Mouse (Mus musculus): ENCODE results near the gene Ccr9. TPM values are rescaled to one million over a fixed set of nuclear protein-coding genes. Genes with fewer than 3 reads are reported as not detected.

The Ccr9 gene
- polyA plus RNA-seq (2015; fragmentation: Nextera tagmentation; extraction: Ambion mirVana): 0.08 and 0.12 TPM in 2 replicates

- 0 out of 2 replicates have a peak within 1 kb of the TSS, but pooled peaks have one; percentile 36 for H3K9ac ChIP-seq
- peaks cover 79% of the 10 kb centered on the region for H3K27me3 ChIP-seq
- no peaks in the 10 kb centered on the region for H3K9me3 ChIP-seq (replicated peaks)
- H3K27ac ChIP-seq: no peak within 1 kb of the TSS
- H3K4me2 ChIP-seq: peak within 1 kb of the TSS; percentile 87
- H3K4me1 ChIP-seq: peaks cover 12% of the 10 kb centered on the region
- peak within 1 kb of the TSS; percentile 49 for H3K4me3 ChIP-seq (replicated peaks)
- H3K36me3 ChIP-seq: no peaks in the 10 kb centered on the region
- ATAC-seq (replicated peaks; ENCODE audit: low FRiP score): peak; percentile 92
- under 1% methylated on average over 73 of the region's 73 CpGs for WGBS
Measured at GRCm38 (mm10) chr9:123678327-123679105, at the start of gene Ccr9, which contains the start of gene Slc6a20a. Gene Ccr9, plus strand, starts transcription at chr9:123678439. Gene Slc6a20a, minus strand, starts transcription at chr9:123678885.

DNA sequence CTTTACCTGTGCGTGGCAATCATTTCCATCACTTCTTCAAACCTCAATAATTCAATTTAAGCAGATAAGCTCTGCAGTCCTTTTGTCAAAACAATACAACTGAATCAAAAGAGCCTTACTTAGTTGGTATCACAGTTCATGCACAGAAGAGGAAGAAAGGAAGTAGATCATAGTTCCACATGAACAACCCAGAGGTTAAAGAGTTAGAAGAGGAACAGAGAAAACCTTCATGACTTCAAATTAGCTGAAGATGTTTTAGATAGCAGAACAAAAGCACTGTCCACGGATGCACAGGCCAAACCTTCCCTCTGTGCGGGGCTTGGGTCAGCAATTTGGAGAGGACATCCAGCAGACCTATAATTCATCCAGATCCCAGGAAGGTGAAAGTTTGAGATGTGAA is 46.6 kb upstream of the Ccr9 start:
- Histone ChIP-seq H3K4me1 (no peaks in the 10 kb centered on the region), H3K27me3 (no peaks in the 10 kb centered on the region), H3K9me3 (replicated peaks) (no peaks in the 10 kb centered on the region), H3K36me3 (no peaks in the 10 kb centered on the region), H3K9ac (no peak overlapping the region), H3K27ac (no peak overlapping the region), H3K4me2 (no peak overlapping the region), H3K4me3 (replicated peaks) (no peak overlapping the region)
- no peak for ATAC-seq (replicated peaks; ENCODE audit: low FRiP score)
- WGBS: 85% methylated on average over 3 of the region's 3 CpGs

DNA sequence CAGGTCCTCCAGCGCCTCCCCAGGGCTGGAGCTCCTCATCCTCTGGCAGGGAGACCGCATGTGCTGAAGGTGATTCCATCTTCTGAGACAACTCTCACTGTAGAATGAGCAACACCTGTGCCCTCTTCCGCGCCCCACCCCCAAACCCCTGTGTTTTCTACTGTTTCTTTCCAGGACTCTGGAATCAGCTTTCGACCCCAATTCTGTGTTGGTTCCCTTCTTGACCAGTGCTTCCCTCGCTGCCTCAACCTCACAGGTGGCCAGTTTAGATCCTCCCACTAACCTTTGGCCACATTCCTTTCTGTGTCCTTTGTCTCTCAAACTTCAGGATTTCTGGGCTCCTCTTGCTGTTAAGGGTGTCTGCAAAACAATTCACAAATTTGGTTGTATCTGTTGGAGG is 46.0 kb upstream of the Ccr9 start, which contains the start of gene Slc6a20b:
Gene Slc6a20b (minus strand): TSS at position 285 of the 400 bp plus-strand sequence.
- Histone ChIP-seq H3K4me1 (no peaks in the 10 kb centered on the region), H3K4me3 (replicated peaks) (no peak within 1 kb of the TSS), H3K9ac (no peak within 1 kb of the TSS), H3K27me3 (no peaks in the 10 kb centered on the region), H3K27ac (no peak within 1 kb of the TSS), H3K9me3 (replicated peaks) (no peaks in the 10 kb centered on the region), H3K36me3 (no peaks in the 10 kb centered on the region), H3K4me2 (no peak within 1 kb of the TSS)
- no peak for ATAC-seq (replicated peaks; ENCODE audit: low FRiP score)
- WGBS: 79% methylated on average over 6 of the region's 6 CpGs

DNA sequence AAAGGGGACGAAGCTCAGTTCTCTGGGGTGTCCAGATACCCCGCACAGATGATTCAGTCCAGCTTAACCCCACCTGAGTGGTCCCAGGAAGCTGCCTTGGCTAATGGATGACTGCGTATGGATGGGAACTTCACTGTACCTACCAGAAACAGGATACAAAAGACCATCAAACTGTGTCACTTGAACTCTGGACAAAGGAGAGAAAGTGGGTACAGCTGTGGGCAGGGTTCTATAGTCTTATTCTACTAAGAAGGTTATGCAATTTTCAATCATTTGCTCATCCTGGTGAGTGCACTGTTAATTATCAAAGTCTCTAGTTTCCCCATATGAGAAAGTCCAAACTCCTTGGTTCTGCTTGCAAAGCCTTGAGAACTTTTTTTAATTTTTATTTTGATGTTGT is 45.2 kb upstream of the Ccr9 start:
- no peak overlapping the region for H3K4me2 ChIP-seq
- no peaks in the 10 kb centered on the region for H3K9me3 ChIP-seq (replicated peaks)
- H3K27ac ChIP-seq: no peak overlapping the region
- ATAC-seq (replicated peaks; ENCODE audit: low FRiP score): no peak
- H3K27me3 ChIP-seq: no peaks in the 10 kb centered on the region
- 88% methylated on average over 3 of the region's 3 CpGs for WGBS
- no peaks in the 10 kb centered on the region for H3K36me3 ChIP-seq
- no peaks in the 10 kb centered on the region for H3K4me1 ChIP-seq
- no peak overlapping the region for H3K4me3 ChIP-seq (replicated peaks)
- no peak overlapping the region for H3K9ac ChIP-seq

GRCm38 (mm10) chr9:123636771-123637170 is 41.5 kb upstream of the Ccr9 start:
- Histone ChIP-seq H3K36me3 (no peaks in the 10 kb centered on the region), H3K4me2 (no peak overlapping the region), H3K4me1 (no peaks in the 10 kb centered on the region), H3K27me3 (no peaks in the 10 kb centered on the region), H3K27ac (no peak overlapping the region), H3K4me3 (replicated peaks) (no peak overlapping the region), H3K9me3 (replicated peaks) (no peaks in the 10 kb centered on the region), H3K9ac (no peak overlapping the region)
- ATAC-seq (replicated peaks; ENCODE audit: low FRiP score): no peak
- 67% methylated on average over 5 of the region's 5 CpGs for WGBS

GRCm38 (mm10) chr9:123638231-123638630 is 40.0 kb upstream of the Ccr9 start:
- no peak for ATAC-seq (replicated peaks; ENCODE audit: low FRiP score)
- H3K9ac ChIP-seq: no peak overlapping the region
- H3K4me2 ChIP-seq: no peak overlapping the region

GRCm38 (mm10) chr9:123638668-123639089 is 39.6 kb upstream of the Ccr9 start:
- WGBS: 53% methylated on average over 1 of the region's 1 CpGs
- peak; percentile 76 for ATAC-seq (replicated peaks; ENCODE audit: low FRiP score)
- no peak overlapping the region for H3K9ac ChIP-seq

More at GRCm38 (mm10) chr9:123638231-123638630, 40.0 kb upstream of the Ccr9 start:
- no peak overlapping the region; the same call in 1 of the 2 replicates for H3K27ac ChIP-seq
- no peaks in the 10 kb centered on the region for H3K27me3 ChIP-seq
- no peaks in the 10 kb centered on the region for H3K9me3 ChIP-seq (replicated peaks)
- no peaks in the 10 kb centered on the region for H3K36me3 ChIP-seq
- no peak overlapping the region for H3K4me3 ChIP-seq (replicated peaks)
- H3K4me1 ChIP-seq: no peaks in the 10 kb centered on the region

DNA sequence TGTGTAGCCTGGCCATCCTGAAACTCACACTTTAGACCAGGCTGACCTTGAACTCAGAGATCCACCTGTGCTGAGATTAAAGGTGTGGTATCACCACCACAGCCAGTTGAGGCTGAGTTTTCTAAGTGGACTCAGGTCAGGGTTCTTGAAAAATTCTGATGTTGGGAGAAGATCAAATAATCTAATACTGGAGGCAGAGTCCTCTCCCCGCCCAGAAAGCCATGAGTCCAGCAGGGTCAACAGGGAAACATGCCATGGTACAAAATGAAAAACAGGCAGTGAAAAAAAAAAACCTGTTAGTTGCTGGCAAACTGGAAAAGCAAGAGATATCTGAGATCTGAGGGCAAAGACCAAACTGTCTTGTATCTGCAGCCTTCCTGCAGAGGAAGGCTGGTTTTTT is 38.1 kb upstream of the Ccr9 start:
- Histone ChIP-seq H3K27me3 (no peaks in the 10 kb centered on the region), H3K4me3 (replicated peaks) (no peak overlapping the region), H3K4me2 (no peak overlapping the region), H3K9me3 (replicated peaks) (no peaks in the 10 kb centered on the region), H3K36me3 (no peaks in the 10 kb centered on the region), H3K27ac (no peak overlapping the region), H3K4me1 (no peaks in the 10 kb centered on the region), H3K9ac (no peak overlapping the region)
- no peak for ATAC-seq (replicated peaks; ENCODE audit: low FRiP score)
- WGBS: 69% methylated on average over 1 of the region's 1 CpGs

More at GRCm38 (mm10) chr9:123638668-123639089, 39.6 kb upstream of the Ccr9 start:
- H3K9me3 ChIP-seq (replicated peaks): no peaks in the 10 kb centered on the region
- H3K27me3 ChIP-seq: no peaks in the 10 kb centered on the region
- H3K4me1 ChIP-seq: no peaks in the 10 kb centered on the region
- H3K27ac ChIP-seq: no peak overlapping the region; the same call in 1 of the 2 replicates
- H3K4me3 ChIP-seq (replicated peaks): no peak overlapping the region
- H3K4me2 ChIP-seq: no peak overlapping the region
- no peaks in the 10 kb centered on the region for H3K36me3 ChIP-seq

GRCm38 (mm10) chr9:123649785-123650511 is 28.3 kb upstream of the Ccr9 start:
- Histone ChIP-seq H3K9ac (no peak overlapping the region), H3K4me3 (replicated peaks) (no peak overlapping the region), H3K36me3 (no peaks in the 10 kb centered on the region), H3K4me1 (no peaks in the 10 kb centered on the region; the same call in 1 of the 2 replicates), H3K27ac (no peak overlapping the region), H3K4me2 (no peak overlapping the region), H3K27me3 (no peaks in the 10 kb centered on the region), H3K9me3 (replicated peaks) (no peaks in the 10 kb centered on the region)
- 95% methylated on average over 2 of the region's 2 CpGs for WGBS
- ATAC-seq (replicated peaks; ENCODE audit: low FRiP score): no peak

GRCm38 (mm10) chr9:123651369-123651768 is 26.9 kb upstream of the Ccr9 start:
- Histone ChIP-seq H3K9ac (no peak overlapping the region), H3K9me3 (replicated peaks) (no peaks in the 10 kb centered on the region), H3K27me3 (no peaks in the 10 kb centered on the region), H3K36me3 (no peaks in the 10 kb centered on the region), H3K4me3 (replicated peaks) (no peak overlapping the region), H3K4me1 (no peaks in the 10 kb centered on the region; the same call in 1 of the 2 replicates), H3K4me2 (no peak overlapping the region), H3K27ac (no peak overlapping the region)
- 56% methylated on average over 4 of the region's 4 CpGs for WGBS
- ATAC-seq (replicated peaks; ENCODE audit: low FRiP score): no peak

DNA sequence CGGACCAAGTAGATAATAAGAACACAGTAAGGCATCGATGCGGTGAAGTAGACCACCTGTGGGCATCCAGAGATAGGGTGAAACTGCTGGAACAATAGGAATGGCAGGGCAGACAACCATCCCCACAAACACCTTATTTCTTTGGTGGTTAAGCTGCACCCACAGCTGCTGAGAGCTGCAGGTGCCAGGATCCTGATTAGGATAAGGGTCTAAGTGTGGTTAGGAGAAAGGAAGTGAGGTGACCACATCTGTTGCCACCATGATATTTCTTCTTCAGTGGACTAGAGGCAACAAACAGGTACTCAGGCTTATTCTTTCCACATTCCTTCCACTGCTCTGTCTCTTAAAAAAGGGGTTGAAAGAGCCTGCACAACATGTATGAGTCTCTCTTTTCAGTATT is 20.8 kb upstream of the Ccr9 start:
- Histone ChIP-seq H3K27ac (no peak overlapping the region), H3K27me3 (no peaks in the 10 kb centered on the region), H3K4me3 (replicated peaks) (no peak overlapping the region), H3K9me3 (replicated peaks) (no peaks in the 10 kb centered on the region), H3K36me3 (no peaks in the 10 kb centered on the region), H3K9ac (no peak overlapping the region), H3K4me1 (no peaks in the 10 kb centered on the region), H3K4me2 (no peak overlapping the region)
- WGBS: 84% methylated on average over 3 of the region's 3 CpGs
- ATAC-seq (replicated peaks; ENCODE audit: low FRiP score): no peak

- H3K27me3 ChIP-seq: no peaks in the 10 kb centered on the region
- H3K4me1 ChIP-seq: no peaks in the 10 kb centered on the region
- H3K27ac ChIP-seq: no peak overlapping the region
- no peak overlapping the region for H3K4me2 ChIP-seq
- no peak overlapping the region for H3K4me3 ChIP-seq (replicated peaks)
- no peak for ATAC-seq (replicated peaks; ENCODE audit: low FRiP score)
- H3K9me3 ChIP-seq (replicated peaks): no peaks in the 10 kb centered on the region
- H3K9ac ChIP-seq: no peak overlapping the region
- no peaks in the 10 kb centered on the region for H3K36me3 ChIP-seq
Measured at GRCm38 (mm10) chr9:123658981-123659380, 19.3 kb upstream of the Ccr9 start.

All from kidney, embryonic 15.5 days (tissue).